Mouse (Mus musculus) testis, postnatal 10 days (tissue): ENCODE data around the gene Jmjd7.

Experiments
- DNase-seq: peaks from one replicate; pipeline ENCODE4 v3.0.0; 2021; ENCODE audit warnings: low spot score

Gene Jmjd7

DNA sequence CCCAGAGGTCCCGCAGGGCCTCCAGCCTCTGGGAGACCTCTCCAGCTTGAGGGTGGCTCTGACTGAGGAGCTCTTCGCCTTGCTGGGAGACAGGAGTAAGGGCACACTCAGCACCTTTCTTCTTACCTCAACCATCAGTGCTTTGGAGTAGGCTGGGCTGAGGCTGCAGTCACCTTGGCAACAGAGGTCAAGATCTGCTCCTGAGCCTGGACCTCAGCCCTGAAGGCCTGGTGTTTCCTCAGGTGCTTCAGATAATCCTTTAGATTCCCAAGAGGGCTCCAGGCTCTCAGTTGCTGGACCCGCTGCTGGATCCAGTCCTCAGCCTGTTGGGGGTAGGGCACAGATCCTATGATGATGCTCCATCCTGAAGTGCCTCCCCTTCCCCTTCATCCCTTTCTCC, 32.2 kb downstream of the Jmjd7 start:
- no peak for DNase-seq

- DNase-seq = no peak
Measured at GRCm38 (mm10) chr2:120060190-120060589, 32.9 kb downstream of the Jmjd7 start.

GRCm38 (mm10) chr2:120060651-120061050, 33.4 kb downstream of the Jmjd7 start:
- DNase-seq = no peak

DNA sequence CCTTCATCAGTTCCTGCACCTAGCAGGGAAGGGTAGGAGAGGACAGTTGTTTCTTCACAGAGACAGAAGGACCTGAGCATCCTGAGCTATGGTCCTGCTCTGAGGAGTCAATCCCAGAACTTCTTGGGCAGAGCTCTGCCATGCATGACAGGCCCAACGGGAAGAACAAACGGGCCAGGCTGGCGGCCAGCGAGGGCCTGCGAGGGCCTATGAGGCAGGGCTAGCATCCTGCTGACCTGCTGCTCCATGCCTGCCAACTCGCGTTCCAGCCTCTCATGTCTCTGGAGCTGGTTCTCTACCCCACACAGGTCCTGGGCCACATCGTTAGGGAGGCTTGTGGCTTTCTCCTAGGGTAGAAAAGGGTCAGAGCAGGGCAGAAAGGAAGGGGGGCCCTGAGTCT, 35.0 kb downstream of the Jmjd7 start:
- DNase-seq = no peak

- no peak for DNase-seq
Measured at GRCm38 (mm10) chr2:120064639-120065038, 37.4 kb downstream of the Jmjd7 start.

GRCm38 (mm10) chr2:120065243-120065642, 38.0 kb downstream of the Jmjd7 start:
- DNase-seq = no peak

DNA sequence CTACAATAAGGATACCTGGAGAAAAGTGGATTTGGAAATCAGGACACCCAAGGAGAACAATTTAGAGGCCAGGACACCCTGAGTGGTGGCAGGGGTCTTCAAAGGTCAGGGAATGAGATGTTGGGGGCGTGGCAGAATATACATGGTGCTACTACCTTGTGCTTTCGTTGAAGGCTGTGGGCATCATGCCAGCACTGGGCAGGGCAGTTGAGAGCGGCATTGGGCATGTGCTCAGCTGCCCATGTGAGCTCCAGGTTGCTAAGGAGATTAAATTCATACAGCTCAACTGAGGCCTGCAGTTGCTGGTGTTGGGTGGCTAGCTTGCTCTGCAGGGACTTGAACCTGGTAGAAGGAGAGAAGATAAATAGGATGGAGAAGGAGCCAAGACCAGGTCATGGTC, 38.9 kb downstream of the Jmjd7 start:
- no peak for DNase-seq

DNA sequence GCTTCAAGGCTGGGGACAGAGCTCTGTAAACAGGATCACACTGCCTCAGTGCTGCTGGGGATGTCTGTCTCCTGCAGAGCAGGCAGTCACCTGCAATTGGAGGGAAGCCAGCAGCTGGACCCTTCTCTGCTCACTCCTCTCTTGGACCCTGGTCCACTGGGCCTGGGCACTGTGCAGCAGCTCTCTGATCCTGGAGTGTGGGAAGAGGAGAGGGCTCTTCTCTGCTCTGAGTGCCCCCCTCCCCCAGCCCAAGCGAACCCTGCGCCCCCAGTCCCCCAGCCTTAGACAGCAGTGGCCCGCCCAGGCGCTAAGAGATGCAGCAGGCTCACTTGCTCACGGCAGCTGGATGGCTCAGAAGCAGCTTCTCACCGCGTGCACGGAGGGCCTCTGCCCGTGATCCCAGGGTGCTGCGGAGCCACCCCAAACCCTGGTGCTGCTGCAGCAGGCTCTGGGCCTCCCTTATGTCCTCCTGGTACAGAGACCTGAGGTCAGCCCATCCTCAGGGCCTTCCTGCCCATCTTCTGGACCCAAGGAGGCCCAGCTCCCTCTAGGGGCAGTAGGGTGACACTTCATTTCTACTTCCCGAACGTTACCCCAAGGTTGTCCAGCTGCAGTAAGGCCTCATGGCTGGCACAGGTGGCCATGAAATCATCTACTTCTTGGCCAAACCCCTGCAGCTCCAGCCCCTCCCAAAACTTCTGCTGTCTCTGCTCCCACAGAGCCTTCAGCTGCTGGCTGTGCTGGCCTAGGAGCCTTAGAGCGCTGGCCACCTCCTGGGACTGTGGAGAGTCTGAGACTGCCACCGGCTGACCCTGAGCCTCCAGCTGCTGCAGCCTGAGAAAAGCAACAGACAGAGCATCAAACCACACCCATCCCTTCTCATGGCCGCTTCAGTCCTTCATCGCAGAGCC, 41.5 kb downstream of the Jmjd7 start:
- DNase-seq = no peak

GRCm38 (mm10) chr2:120069466-120069990, 42.2 kb downstream of the Jmjd7 start:
- no peak for DNase-seq

- DNase-seq = no peak
Measured at GRCm38 (mm10) chr2:120074096-120074495, 46.8 kb downstream of the Jmjd7 start.

DNA sequence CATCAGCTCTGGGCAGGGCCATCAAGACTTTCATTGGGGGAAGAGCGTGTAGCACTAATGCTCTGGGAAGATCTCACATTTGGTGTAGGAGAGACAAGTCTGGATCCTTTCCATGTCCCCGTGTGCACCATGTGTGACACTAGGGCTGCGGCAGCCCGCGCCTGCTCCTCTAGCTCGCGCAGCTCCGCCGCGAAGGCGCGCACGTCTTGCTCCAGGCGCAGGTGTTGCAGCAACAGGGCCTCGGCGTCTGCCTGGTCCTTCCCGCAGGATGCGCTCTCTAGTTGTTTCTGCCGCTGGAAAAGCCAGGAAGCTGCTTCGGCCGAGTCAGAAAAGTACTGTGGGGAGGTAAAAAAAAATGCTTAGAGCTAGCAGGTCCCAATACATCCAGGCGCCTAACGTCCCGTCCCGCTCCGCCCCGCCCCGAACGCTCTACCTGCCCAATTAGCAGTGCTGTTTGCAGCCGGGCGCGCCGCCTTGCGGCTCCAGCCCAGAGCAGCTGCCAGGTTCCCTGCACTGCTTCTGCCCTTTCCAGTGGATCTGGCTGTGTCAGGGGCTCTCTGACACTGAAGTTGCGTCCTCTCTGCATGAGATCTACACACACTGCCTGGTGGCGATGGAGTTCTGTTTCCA, 48.9 kb downstream of the Jmjd7 start:
- peak; percentile 72 for DNase-seq
